Mouse (Mus musculus) right cerebral cortex, postnatal 14 days (tissue): Measurements from ENCODE around the gene Pnp2.
"Not testable (repeated sequence)": the region's sequence is repeated elsewhere in the genome, so short reads cannot be mapped to it uniquely, and the experiment has no call there.

ENCODE experiments used
- DNase-seq: peaks from one replicate; pipeline ENCODE4 v3.0.0; 2022

Gene Pnp2

GRCm38 (mm10) chr14:50955942-50956508, at the start of gene Pnp2:
Gene Pnp2 (plus strand): TSS chr14:50955992.
- DNase-seq: peak; percentile 57

GRCm38 (mm10) chr14:50908126-50908525, 47.7 kb upstream of the Pnp2 start:
- DNase-seq: no peak

GRCm38 (mm10) chr14:50911356-50911755, 44.4 kb upstream of the Pnp2 start:
- DNase-seq: no peak

- DNase-seq: not testable (repeated sequence)
Observed at GRCm38 (mm10) chr14:50923437-50923836, 32.4 kb upstream of the Pnp2 start.

DNA sequence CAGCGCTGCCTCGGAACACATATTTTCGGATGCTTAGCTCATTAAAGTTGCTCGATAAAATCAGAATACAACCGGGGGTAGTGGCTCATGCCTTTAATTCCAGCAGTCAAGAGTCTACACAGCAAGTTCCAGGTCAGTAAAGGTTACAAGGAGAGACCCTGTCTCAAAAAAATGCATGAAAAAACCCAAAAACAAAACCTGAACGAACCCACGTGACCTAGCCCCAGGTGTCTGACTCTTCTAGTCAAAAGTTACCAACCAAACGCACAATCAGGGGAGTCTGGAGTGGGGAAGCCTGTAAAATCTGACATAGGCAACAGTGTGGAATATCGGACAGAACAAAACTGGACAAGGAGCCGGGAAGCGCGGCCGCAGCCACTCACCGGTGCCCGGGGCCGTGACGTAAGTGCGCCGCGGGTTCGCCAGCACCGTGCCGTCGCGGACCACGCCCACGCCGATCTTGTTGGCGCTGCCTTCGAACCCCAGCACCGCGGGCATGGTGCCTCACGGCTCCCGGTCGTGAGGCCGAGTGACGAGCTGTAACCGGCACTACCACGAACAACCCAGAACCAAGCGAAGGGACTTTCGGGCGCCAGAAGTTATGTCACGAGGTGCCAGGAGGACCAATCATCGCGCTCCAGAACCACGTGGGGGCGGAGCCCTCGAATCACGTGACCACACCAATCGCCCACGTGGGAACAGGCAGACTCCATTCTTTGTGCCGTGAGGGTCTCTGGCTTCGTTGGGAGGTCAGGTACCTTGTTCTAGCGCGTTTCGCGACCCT, 31.3 kb upstream of the Pnp2 start, which contains the start of the genes Osgep and Apex1:
TSS of gene Osgep (minus strand) at position 613 of the 784 bp plus-strand sequence.
TSS of gene Apex1 (plus strand) at position 688 of the 784 bp plus-strand sequence.
- peak; percentile 96 for DNase-seq

DNA sequence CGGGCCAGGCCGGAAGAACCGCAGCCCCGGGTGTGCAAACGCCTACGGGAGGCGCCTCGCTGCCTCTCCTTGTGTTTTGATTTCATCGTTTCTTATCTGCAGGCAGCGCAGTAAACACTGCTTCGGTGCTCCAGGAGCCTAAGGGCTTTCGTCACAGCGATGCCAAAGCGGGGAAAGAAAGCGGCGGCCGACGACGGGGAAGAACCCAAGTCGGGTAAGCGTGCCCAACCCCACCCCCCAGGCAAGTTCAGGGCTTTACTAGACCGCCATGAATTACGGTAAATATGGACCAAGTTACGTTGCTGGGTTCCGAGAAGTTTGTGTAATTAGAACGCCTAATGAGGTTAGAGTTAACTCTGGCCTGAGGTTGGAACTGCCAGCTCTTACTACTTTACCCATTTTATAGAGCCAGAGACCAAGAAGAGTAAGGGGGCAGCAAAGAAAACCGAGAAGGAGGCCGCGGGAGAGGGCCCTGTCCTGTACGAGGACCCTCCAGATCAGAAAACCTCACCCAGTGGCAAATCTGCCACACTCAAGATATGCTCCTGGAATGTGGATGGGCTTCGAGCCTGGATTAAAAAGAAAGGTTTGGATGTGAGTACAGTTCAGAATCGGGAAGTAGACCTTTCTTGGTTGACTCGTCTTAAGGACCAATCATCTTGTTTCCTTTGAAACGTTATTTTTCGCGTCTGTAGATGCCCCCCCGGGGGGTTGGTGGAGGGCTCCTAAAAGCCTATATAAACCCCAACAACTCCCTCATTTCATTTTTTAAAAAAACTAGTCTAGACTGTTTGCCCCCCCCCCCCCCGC, 30.5 kb upstream of the Pnp2 start:
- DNase-seq: no peak

GRCm38 (mm10) chr14:50927366-50927765, 28.4 kb upstream of the Pnp2 start:
- DNase-seq: no peak

- no peak for DNase-seq
Observed at GRCm38 (mm10) chr14:50929951-50930350, 25.8 kb upstream of the Pnp2 start.

GRCm38 (mm10) chr14:50930377-50930753, 25.4 kb upstream of the Pnp2 start:
- peak; percentile 42 for DNase-seq

- peak; percentile 98 for DNase-seq
Observed at GRCm38 (mm10) chr14:50930754-50931492, 24.9 kb upstream of the Pnp2 start, which contains the start of the genes Pip4p1 and Pnp. Gene Pip4p1 (minus strand): TSS chr14:50930856. Gene Pnp (plus strand): TSS chr14:50931082.

DNA sequence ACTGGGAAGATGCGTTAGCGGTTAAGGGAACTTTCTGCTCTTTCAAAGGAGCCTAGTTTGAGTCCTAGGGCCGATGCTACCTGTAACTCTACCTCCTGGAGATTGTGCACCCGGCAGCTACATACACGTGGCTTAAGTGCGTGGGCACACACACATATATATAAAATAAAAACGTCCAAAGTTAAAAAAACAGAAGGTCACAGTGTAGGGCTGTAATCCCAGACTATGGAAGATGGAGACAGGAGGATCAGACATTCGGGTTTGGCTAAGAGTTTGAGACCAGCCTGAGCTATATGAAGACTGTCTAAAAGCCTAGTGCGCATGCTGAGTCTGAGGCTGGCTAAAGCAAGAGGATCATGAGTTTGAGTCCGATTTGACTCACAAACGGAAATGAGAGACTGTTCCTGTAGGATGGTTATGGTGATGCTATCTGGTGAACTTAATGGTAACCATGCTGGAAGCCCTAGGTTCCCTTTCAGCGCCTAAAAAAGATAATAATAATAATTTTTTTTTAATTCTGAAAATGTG, 24.2 kb upstream of the Pnp2 start:
- no peak for DNase-seq

- no peak for DNase-seq
Observed at GRCm38 (mm10) chr14:50936649-50937048, 19.1 kb upstream of the Pnp2 start.

GRCm38 (mm10) chr14:50938119-50938908, 17.5 kb upstream of the Pnp2 start:
- DNase-seq: no peak

- no peak for DNase-seq
Observed at GRCm38 (mm10) chr14:50938940-50939339, 16.9 kb upstream of the Pnp2 start.

- DNase-seq: peak; percentile 84
Observed at GRCm38 (mm10) chr14:50943932-50944667, 11.7 kb upstream of the Pnp2 start, which contains the start of gene Gm49342. Gene Gm49342 (plus strand): TSS chr14:50944517.

- not testable (repeated sequence) for DNase-seq
Observed at GRCm38 (mm10) chr14:50944668-50945033, 11.1 kb upstream of the Pnp2 start.

- DNase-seq: not testable (repeated sequence)
Observed at GRCm38 (mm10) chr14:50945081-50945480, 10.7 kb upstream of the Pnp2 start.

- not testable (repeated sequence) for DNase-seq
Observed at GRCm38 (mm10) chr14:50945526-50945925, 10.3 kb upstream of the Pnp2 start.

GRCm38 (mm10) chr14:50955487-50955886, 305 bp upstream of the Pnp2 start:
- no peak for DNase-seq

- DNase-seq: not testable (repeated sequence)
Observed at GRCm38 (mm10) chr14:50956724-50957123, 932 bp downstream of the Pnp2 start.

DNA sequence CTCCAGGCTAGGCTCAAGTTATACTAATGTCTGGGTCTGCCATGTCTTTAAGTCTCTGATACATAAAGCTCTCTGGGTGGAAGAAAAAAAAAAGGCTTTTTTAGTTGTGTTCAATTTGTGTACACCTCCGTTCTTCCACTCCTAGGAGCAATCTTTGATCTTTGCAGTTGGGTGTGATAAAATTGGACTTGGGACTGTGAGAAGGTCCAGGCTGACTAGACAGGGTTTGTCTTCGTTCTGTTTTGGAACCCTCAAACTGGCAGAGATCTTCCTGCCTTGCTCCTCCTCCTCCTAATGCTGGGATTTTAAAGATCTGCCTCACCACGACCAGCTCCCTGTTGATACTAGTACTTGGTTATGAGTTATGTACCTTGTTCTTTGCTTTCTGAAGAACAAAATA, 1.4 kb downstream of the Pnp2 start:
- not testable (repeated sequence) for DNase-seq
